ENCODE assay signal across 19 mouse cellular contexts in genomic region chr4:5346226-5346625, GRCm38 (mm10).
DNase-seq lines count a peak whose midpoint lies in the region; ATAC-seq and TF ChIP-seq lines count a peak whose summit lies in the region.
"Had no signal": no experiment of that assay in that cellular context is flagged by ENCODE, and none has a peak within 500 bp of the region (broad histone marks: within the 10 kb centered on the region; RNA-seq: fewer than 3 reads in every experiment).

No protein-coding gene starts in this region.

- H3K27ac ChIP-seq in heart, adult 2 months = no peak overlapping the region
- no peak overlapping the region for H3K27ac ChIP-seq in heart, embryonic 12.5 days (ENCODE audit: poor library complexity, severe bottlenecking)
- H3K27ac ChIP-seq in gastrocnemius, adult 2 months = no peak overlapping the region
- H3K27ac ChIP-seq in forebrain, embryonic 15.5 days (replicated peaks) = no peak overlapping the region
- H3K27ac ChIP-seq: embryonic facial prominence, embryonic 12.5 days; hindbrain, embryonic 12.5 days; midbrain, embryonic 15.5 days had no signal

- H3K4me1 ChIP-seq in heart, adult 2 months (ENCODE audit: control insufficient read depth, insufficient read depth, low read length) = no peaks in the 10 kb centered on the region
- no peaks in the 10 kb centered on the region for H3K4me1 ChIP-seq in heart, embryonic 12.5 days (replicated peaks)
- H3K4me1 ChIP-seq in forebrain, embryonic 15.5 days = no peaks in the 10 kb centered on the region
- H3K4me1 ChIP-seq: embryonic facial prominence, embryonic 12.5 days; hindbrain, embryonic 12.5 days; midbrain, embryonic 15.5 days had no signal

- H3K4me2 ChIP-seq in heart, embryonic 12.5 days = no peak overlapping the region
- H3K4me2 ChIP-seq in forebrain, embryonic 15.5 days (replicated peaks) = no peak overlapping the region
- H3K4me2 ChIP-seq: embryonic facial prominence, embryonic 12.5 days; hindbrain, embryonic 12.5 days; midbrain, embryonic 15.5 days had no signal

- no peak for ATAC-seq in heart, embryonic 12.5 days (ENCODE audit: insufficient number of reproducible peaks, low FRiP score)
- no peak for ATAC-seq in forebrain, embryonic 15.5 days (replicated peaks)
- no peak for ATAC-seq in monocyte, adult 5-6 weeks (replicated peaks; ENCODE audit: insufficient number of reproducible peaks, low FRiP score, low TSS enrichment, poor library complexity, severe bottlenecking)
- ATAC-seq: forebrain, embryonic 16.5 days; liver, postnatal 0 days; midbrain, embryonic 15.5 days had no signal

- intact Hi-C loops in heart, adult 2 months (cut with DNase I) = no loop called here
- intact Hi-C loops in gastrocnemius, adult 2 months (cut with DNase I) = no loop called here
- intact Hi-C loops in heart, postnatal 14 days (cut with DNase I) = no loop called here

- peaks cover 4% of the 10 kb centered on the region; the same call in 1 of the 2 replicates for H3K9me3 ChIP-seq in heart, embryonic 12.5 days (replicated peaks)
- no peaks in the 10 kb centered on the region for H3K9me3 ChIP-seq in forebrain, embryonic 15.5 days
- H3K9me3 ChIP-seq: embryonic facial prominence, embryonic 12.5 days; hindbrain, embryonic 12.5 days; midbrain, embryonic 15.5 days had no signal

- peak; percentile 37 to 43 for DNase-seq in heart, adult 2 months
- peak; percentile 2 for DNase-seq in ZHBTc4 (ENCODE audit: low read depth, low spot score)
- DNase-seq in gastrocnemius, adult 2 months = peak; percentile 25
- DNase-seq in heart, postnatal 14 days = peak; percentile 40 to 57
- DNase-seq in B cell, adult 2 months = no peak
- DNase-seq: cerebellum, adult 2 months; kidney, adult 18-20 months; kidney, postnatal 14 days; left cerebral cortex, postnatal 4 days; liver, postnatal 0 days; right cerebral cortex, postnatal 25 days; thymus, postnatal 14 days had no signal

- no peak overlapping the region for H3K4me3 ChIP-seq in heart, adult 2 months
- H3K4me3 ChIP-seq in heart, embryonic 12.5 days = no peak overlapping the region
- H3K4me3 ChIP-seq in gastrocnemius, adult 2 months = no peak overlapping the region
- H3K4me3 ChIP-seq in forebrain, embryonic 15.5 days = no peak overlapping the region
- H3K4me3 ChIP-seq: embryonic facial prominence, embryonic 12.5 days; hindbrain, embryonic 12.5 days; midbrain, embryonic 15.5 days had no signal

- H3K79me2 ChIP-seq in heart, adult 2 months (replicated peaks; ENCODE audit: control insufficient read depth, insufficient read depth, low read length) = no peaks in the 10 kb centered on the region

- H3K36me3 ChIP-seq in heart, adult 2 months (ENCODE audit: control insufficient read depth, insufficient read depth, low read length) = no peaks in the 10 kb centered on the region
- H3K36me3 ChIP-seq in heart, embryonic 12.5 days = no peaks in the 10 kb centered on the region
- no peaks in the 10 kb centered on the region for H3K36me3 ChIP-seq in forebrain, embryonic 15.5 days
- H3K36me3 ChIP-seq: embryonic facial prominence, embryonic 12.5 days; hindbrain, embryonic 12.5 days; midbrain, embryonic 15.5 days had no signal

- no peaks in the 10 kb centered on the region for H3K27me3 ChIP-seq in heart, adult 2 months (ENCODE audit: control insufficient read depth, insufficient read depth, low read length)
- no peaks in the 10 kb centered on the region for H3K27me3 ChIP-seq in heart, embryonic 12.5 days (replicated peaks)
- H3K27me3 ChIP-seq in forebrain, embryonic 15.5 days = no peaks in the 10 kb centered on the region
- H3K27me3 ChIP-seq: embryonic facial prominence, embryonic 12.5 days; hindbrain, embryonic 12.5 days; midbrain, embryonic 15.5 days had no signal

- H3K9ac ChIP-seq in heart, adult 2 months (ENCODE audit: low read depth, low read length) = no peak overlapping the region
- H3K9ac ChIP-seq in heart, embryonic 12.5 days = no peak overlapping the region
- no peak overlapping the region for H3K9ac ChIP-seq in forebrain, embryonic 15.5 days (replicated peaks)
- H3K9ac ChIP-seq: embryonic facial prominence, embryonic 12.5 days; hindbrain, embryonic 12.5 days; liver, postnatal 0 days; midbrain, embryonic 15.5 days had no signal

- TF ChIP-seq POLR2A in heart, adult 2 months (IDR thresholded peaks at IDR 0.05; ENCODE audit: insufficient read depth, low read depth, low read length) = no peak

- TF ChIP-seq CTCF in heart, adult 2 months (IDR thresholded peaks at IDR 0.05) = no peak
- TF ChIP-seq CTCF in gastrocnemius, adult 2 months (IDR thresholded peaks at IDR 0.05) = no peak

- TF ChIP-seq EP300 in heart, adult 2 months (IDR thresholded peaks at IDR 0.05; ENCODE audit: insufficient read depth, low read depth, low read length) = no peak

- WGBS in heart, adult 2 months = 66% methylated on average over 3 of the region's 3 CpGs
- 81% methylated on average over 3 of the region's 3 CpGs for WGBS in heart, embryonic 12.5 days
- WGBS in forebrain, embryonic 15.5 days = 84% methylated on average over 3 of the region's 3 CpGs

Comparison
In these comparisons a context has a peak if more than half of its experiments do, and no peak if none do; other contexts are left out.
1. DNase-seq: peak in heart, adult 2 months (2 of 2), ZHBTc4 (single experiment), gastrocnemius, adult 2 months (single experiment) and heart, postnatal 14 days (2 of 2); none in B cell, adult 2 months (0 of 2).